Mouse (Mus musculus): ENCODE data around the gene Slc36a3. TPM values are rescaled to one million over a fixed set of nuclear protein-coding genes. Genes with fewer than 3 reads are reported as not detected.

The Slc36a3 gene
- polyA plus RNA-seq, 1 experiment, result 0.18 TPM

DNA sequence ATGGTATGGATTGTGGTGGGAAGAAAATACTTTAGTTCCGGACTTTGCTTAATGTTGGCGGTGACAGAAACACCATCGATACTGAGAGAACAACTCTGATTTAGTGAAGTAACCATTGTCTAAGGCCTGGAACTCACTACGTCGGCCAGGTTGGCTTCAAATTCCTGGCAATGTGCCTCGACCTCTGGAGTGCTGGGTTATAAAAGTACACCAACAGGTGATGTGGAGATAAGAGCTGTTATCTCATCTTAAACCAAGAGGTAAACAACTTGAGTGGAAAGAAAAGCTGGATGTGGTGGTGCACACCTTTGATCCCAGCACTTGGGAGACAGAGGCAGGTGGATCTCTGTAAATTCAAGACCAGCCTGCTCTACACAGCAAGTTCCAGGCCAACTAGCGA, 58.4 kb downstream of the Slc36a3 start:
- no peak for TF ChIP-seq CTCF (IDR thresholded peaks at IDR 0.05; ENCODE audit: extremely low read depth, insufficient read length, insufficient replicate concordance, low read depth, low read length)
- no peak for TF ChIP-seq POLR2A (IDR thresholded peaks at IDR 0.05; ENCODE audit: low read depth, low read length)
- no peaks in the 10 kb centered on the region for H3K27me3 ChIP-seq (ENCODE audit: control insufficient read depth, insufficient read depth, low read length)
- no peak overlapping the region for H3K27ac ChIP-seq (ENCODE audit: insufficient read depth, low read depth, low read length)
- no peak overlapping the region for H3K4me3 ChIP-seq (ENCODE audit: low read depth, low read length)
- 43% methylated on average over 7 of the region's 7 CpGs for WGBS
- H3K4me1 ChIP-seq (ENCODE audit: control insufficient read depth, insufficient read depth, insufficient read length, low read length), result peaks cover 3% of the 10 kb centered on the region; the same call in 1 of the 2 replicates
- no peaks in the 10 kb centered on the region for H3K36me3 ChIP-seq (ENCODE audit: control insufficient read depth, insufficient read depth, low read length)

DNA sequence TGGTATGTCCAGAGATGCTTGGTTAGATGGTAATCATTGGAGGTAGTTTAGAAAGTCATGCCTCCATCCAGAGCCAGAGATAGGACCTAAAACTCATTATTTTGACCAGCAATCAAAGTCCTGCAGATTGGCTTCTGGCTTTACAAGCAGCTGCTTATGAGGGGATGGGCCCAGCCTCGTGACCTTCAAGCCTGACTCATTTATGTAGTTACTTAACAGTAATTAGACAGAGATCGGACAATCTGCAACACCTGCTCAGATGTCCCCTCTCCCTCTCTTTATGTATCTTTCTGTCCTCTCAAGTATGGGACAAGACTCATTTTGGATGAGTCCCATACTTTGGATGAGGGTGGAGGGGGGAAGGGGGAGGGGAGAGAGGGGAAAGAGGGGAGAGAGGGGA, 61.6 kb downstream of the Slc36a3 start:
- Histone ChIP-seq H3K4me3 (ENCODE audit: low read depth, low read length) (no peak overlapping the region), H3K4me1 (ENCODE audit: control insufficient read depth, insufficient read depth, insufficient read length, low read length) (no peaks in the 10 kb centered on the region; the same call in 1 of the 2 replicates), H3K27ac (ENCODE audit: insufficient read depth, low read depth, low read length) (no peak overlapping the region), H3K27me3 (ENCODE audit: control insufficient read depth, insufficient read depth, low read length) (no peaks in the 10 kb centered on the region), H3K36me3 (ENCODE audit: control insufficient read depth, insufficient read depth, low read length) (no peaks in the 10 kb centered on the region)
- TF ChIP-seq POLR2A (IDR thresholded peaks at IDR 0.05; ENCODE audit: low read depth, low read length), result no peak
- no peak for TF ChIP-seq CTCF (IDR thresholded peaks at IDR 0.05; ENCODE audit: extremely low read depth, insufficient read length, insufficient replicate concordance, low read depth, low read length)
- WGBS, result 43% methylated on average over 2 of the region's 2 CpGs

DNA sequence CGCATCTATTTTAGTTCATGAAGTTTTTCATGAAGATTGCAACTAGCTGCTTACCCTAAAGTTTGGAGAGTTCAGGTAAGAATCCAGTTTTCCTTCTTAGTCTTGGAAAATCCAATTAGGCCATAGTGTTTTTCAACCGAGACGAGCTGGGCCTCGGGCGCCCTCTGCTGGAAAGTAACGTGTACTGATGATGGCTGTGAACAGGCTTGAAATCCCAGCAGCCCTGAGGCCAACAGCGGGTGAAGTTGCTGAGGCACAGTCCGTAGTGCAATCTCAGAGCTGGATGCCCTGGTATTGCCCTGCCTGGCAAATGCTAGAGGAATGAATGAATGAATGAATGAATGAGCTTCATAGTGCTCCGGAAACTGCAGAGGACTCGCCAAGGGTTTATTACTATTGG, 64.5 kb downstream of the Slc36a3 start:
- H3K4me3 ChIP-seq (ENCODE audit: low read depth, low read length), result no peak overlapping the region
- no peaks in the 10 kb centered on the region for H3K4me1 ChIP-seq (ENCODE audit: control insufficient read depth, insufficient read depth, insufficient read length, low read length)
- no peaks in the 10 kb centered on the region for H3K36me3 ChIP-seq (ENCODE audit: control insufficient read depth, insufficient read depth, low read length)
- H3K27ac ChIP-seq (ENCODE audit: insufficient read depth, low read depth, low read length), result no peak overlapping the region
- WGBS, result 11% methylated on average over 10 of the region's 10 CpGs
- TF ChIP-seq POLR2A (IDR thresholded peaks at IDR 0.05; ENCODE audit: low read depth, low read length), result no peak
- peak; percentile 97; the same call in 1 of the 2 replicates for TF ChIP-seq CTCF (IDR thresholded peaks at IDR 0.05; ENCODE audit: extremely low read depth, insufficient read length, insufficient replicate concordance, low read depth, low read length)
- H3K27me3 ChIP-seq (ENCODE audit: control insufficient read depth, insufficient read depth, low read length), result no peaks in the 10 kb centered on the region

DNA sequence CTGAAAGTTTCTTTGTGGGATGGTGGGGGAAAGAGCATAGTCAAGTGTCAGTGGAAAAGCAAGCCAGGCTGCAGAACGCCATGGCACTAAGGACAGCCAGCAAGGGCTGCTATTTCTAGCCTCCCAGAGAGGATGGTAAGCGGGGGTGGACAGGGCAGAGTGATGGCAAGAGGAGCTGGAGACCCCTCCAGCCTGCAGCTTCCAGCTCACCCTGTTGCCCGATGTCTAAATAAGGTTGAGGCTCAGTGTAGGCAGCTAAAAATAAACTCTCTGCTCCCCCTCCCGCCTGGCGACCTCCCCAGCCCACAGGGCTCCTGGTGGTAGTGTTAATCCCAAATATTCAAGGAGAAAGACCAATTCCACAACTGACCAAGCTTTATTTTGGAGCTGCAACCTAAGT, 66.1 kb downstream of the Slc36a3 start:
- H3K27ac ChIP-seq (ENCODE audit: insufficient read depth, low read depth, low read length), result 0 out of 2 replicates have a peak overlapping the region, but pooled peaks have one; percentile 10
- no peaks in the 10 kb centered on the region for H3K36me3 ChIP-seq (ENCODE audit: control insufficient read depth, insufficient read depth, low read length)
- H3K4me3 ChIP-seq (ENCODE audit: low read depth, low read length), result no peak overlapping the region
- H3K4me1 ChIP-seq (ENCODE audit: control insufficient read depth, insufficient read depth, insufficient read length, low read length), result no peaks in the 10 kb centered on the region
- no peaks in the 10 kb centered on the region for H3K27me3 ChIP-seq (ENCODE audit: control insufficient read depth, insufficient read depth, low read length)
- WGBS, result 69% methylated on average over 5 of the region's 5 CpGs
- TF ChIP-seq POLR2A (IDR thresholded peaks at IDR 0.05; ENCODE audit: low read depth, low read length) (no peak), CTCF (IDR thresholded peaks at IDR 0.05; ENCODE audit: extremely low read depth, insufficient read length, insufficient replicate concordance, low read depth, low read length) (no peak)

DNA sequence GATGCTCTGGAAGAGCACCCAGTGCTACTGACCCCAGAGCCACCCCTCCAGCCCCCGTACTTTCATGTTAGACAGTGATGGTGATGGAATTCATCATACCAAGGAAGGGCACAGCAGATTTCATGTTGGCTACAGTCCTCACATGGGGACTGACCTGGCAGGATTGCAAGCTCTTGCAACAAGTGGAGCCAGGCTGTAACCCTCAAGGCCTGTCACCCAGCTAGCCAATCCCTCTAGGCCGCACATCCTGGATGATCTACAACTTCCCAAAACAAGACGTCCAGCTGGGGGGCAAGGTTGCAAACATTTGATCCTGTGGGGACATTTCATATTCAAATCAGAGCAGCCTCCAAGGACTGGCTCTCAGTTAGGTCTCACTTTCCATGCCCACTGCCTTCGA, 66.9 kb downstream of the Slc36a3 start:
- H3K4me3 ChIP-seq (ENCODE audit: low read depth, low read length), result no peak overlapping the region

DNA sequence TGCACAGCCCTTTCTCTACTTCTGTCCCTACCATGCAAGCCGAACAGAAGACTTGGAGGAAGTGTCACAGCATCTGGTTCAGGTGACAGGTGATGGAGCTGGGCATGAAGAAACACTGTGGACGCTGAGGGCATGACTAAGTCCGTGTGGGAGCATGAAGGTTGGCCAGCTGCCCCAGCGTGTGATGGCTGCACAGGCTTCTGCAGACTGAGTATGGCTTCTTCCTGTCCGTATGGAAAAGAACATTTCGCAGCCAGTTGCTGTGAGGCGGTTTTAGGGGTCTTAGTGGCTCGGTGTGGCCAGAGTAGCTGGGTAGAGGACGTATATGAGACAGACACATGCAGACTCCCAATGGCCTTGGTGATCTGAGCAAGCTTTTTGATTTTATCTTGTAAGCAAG, 70.3 kb downstream of the Slc36a3 start:
- Histone ChIP-seq H3K4me3 (ENCODE audit: low read depth, low read length) (no peak overlapping the region), H3K4me1 (ENCODE audit: control insufficient read depth, insufficient read depth, insufficient read length, low read length) (peaks cover 8% of the 10 kb centered on the region), H3K36me3 (ENCODE audit: control insufficient read depth, insufficient read depth, low read length) (no peaks in the 10 kb centered on the region), H3K27me3 (ENCODE audit: control insufficient read depth, insufficient read depth, low read length) (no peaks in the 10 kb centered on the region), H3K27ac (ENCODE audit: insufficient read depth, low read depth, low read length) (no peak overlapping the region)
- TF ChIP-seq POLR2A (IDR thresholded peaks at IDR 0.05; ENCODE audit: low read depth, low read length) (no peak), CTCF (IDR thresholded peaks at IDR 0.05; ENCODE audit: extremely low read depth, insufficient read length, insufficient replicate concordance, low read depth, low read length) (no peak)
- WGBS, result 89% methylated on average over 9 of the region's 9 CpGs

More for the DNA sequence above, 66.9 kb downstream of the Slc36a3 start:
- 80% methylated on average over 4 of the region's 4 CpGs for WGBS
- TF ChIP-seq CTCF (IDR thresholded peaks at IDR 0.05; ENCODE audit: extremely low read depth, insufficient read length, insufficient replicate concordance, low read depth, low read length) (no peak), POLR2A (IDR thresholded peaks at IDR 0.05; ENCODE audit: low read depth, low read length) (no peak)
- H3K27me3 ChIP-seq (ENCODE audit: control insufficient read depth, insufficient read depth, low read length), result no peaks in the 10 kb centered on the region
- no peaks in the 10 kb centered on the region for H3K36me3 ChIP-seq (ENCODE audit: control insufficient read depth, insufficient read depth, low read length)
- no peaks in the 10 kb centered on the region for H3K4me1 ChIP-seq (ENCODE audit: control insufficient read depth, insufficient read depth, insufficient read length, low read length)
- 0 out of 2 replicates have a peak overlapping the region, but pooled peaks have one; percentile 10 for H3K27ac ChIP-seq (ENCODE audit: insufficient read depth, low read depth, low read length)

DNA sequence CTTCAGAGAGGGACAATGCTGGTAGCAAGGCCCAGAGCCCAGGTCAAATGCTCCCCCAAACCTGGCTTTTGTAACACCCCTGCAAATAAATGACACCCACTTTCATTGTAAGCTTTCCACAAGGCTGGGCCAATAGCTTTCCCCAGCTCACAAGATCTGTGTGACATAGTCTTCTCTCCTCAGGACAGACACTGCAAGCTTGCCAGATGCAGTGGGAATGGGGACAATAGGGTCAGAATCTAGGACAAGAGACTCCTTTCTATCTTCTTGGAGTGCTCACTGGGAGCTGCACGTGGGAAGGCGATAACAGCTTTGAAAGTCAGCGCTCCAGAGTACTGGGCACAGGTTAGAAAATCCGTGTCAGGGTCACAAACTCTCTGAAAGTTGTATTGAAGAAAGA, 72.3 kb downstream of the Slc36a3 start:
- Histone ChIP-seq H3K27me3 (ENCODE audit: control insufficient read depth, insufficient read depth, low read length) (no peaks in the 10 kb centered on the region), H3K36me3 (ENCODE audit: control insufficient read depth, insufficient read depth, low read length) (no peaks in the 10 kb centered on the region), H3K4me3 (ENCODE audit: low read depth, low read length) (no peak overlapping the region), H3K4me1 (ENCODE audit: control insufficient read depth, insufficient read depth, insufficient read length, low read length) (peaks cover 13% of the 10 kb centered on the region), H3K27ac (ENCODE audit: insufficient read depth, low read depth, low read length) (no peak overlapping the region)
- WGBS, result 94% methylated on average over 4 of the region's 4 CpGs
- TF ChIP-seq POLR2A (IDR thresholded peaks at IDR 0.05; ENCODE audit: low read depth, low read length) (no peak), CTCF (IDR thresholded peaks at IDR 0.05; ENCODE audit: extremely low read depth, insufficient read length, insufficient replicate concordance, low read depth, low read length) (no peak)

All from small intestine, adult 2 months (tissue).